Mouse (Mus musculus): ENCODE results near the gene Rpl12.
"Not testable (repeated sequence)": the region's sequence is repeated elsewhere in the genome, so short reads cannot be mapped to it uniquely, and the experiment has no call there.

The Rpl12 gene

DNA sequence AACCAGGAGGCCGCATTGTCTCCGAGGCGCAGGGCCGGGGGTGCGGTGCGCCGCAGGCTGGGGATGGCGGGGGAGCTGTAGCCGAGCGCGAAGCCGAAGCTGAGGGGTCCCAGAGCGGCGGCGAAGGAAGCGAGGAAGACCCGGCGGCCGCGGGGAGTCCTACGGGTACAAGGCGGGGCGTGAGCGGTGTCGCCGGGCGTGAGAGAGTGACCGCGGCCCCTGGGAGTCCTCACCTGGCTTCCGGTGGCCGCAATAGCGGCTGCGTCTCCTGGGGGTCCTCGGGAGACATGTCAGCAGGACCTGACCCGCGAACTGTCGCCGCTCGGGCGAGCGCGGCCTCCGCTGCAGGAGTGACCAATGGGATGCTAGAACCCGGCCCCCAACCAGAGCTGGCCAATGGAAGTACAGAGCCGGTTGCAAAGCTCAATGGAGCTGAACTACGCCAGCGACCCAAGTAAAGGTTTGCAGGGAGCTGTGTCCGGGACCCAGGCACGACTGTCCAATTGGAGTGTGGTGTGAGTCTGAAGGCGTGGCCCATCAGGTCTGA is 20.4 kb downstream of the Rpl12 start, which contains the start of gene Slc2a8:
Gene Slc2a8 (minus strand): TSS at position 359 of the 547 bp plus-strand sequence.
- peak; percentile 91 for DNase-seq (ENCODE audit: low spot score)

GRCm38 (mm10) chr2:32982700-32983099 is 21.3 kb downstream of the Rpl12 start:
- DNase-seq (ENCODE audit: low spot score) = no peak

GRCm38 (mm10) chr2:32983617-32984016 is 22.3 kb downstream of the Rpl12 start:
- DNase-seq (ENCODE audit: low spot score) = no peak

DNA sequence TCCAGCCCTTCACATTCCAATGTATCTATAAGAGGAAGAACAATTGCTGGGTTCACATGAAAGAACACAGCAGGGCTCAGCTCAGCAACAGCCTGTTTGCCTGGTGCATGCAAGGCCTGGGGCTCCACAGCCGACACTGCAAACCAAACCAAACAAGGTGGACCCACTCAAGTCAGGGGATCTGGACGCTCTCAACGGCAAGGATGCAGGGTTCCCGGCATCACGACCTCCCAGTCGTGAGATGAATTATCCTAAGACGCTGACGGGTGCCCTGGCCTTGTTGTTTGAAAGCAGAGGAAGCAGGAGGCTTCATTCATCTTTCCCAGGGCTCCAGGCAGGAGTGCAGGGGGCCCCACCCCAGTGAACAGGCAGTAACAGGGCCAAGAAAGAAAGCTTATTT is 24.5 kb downstream of the Rpl12 start:
- DNase-seq (ENCODE audit: low spot score) = no peak

DNA sequence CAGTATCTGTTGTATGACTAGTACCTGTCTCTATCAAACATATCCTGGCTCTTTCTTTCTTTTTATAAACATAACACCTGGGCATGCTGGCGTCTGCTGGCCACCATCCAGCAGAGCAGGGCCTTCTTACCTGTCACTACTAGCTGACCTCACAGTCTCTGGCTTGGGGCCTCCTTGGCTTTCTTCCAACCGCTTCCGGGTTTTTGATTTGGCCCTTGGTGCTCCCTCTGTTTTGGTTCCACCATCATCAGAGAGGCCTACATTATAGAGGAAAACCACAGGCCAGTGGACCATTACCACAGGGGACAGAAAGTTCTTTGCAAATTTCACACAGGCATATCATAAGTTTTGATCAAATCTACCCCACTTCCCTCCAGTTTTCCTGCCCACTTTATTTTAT is 28.0 kb downstream of the Rpl12 start:
- peak; percentile 54 for DNase-seq (ENCODE audit: low spot score)

- no peak for DNase-seq (ENCODE audit: low spot score)
These were observed 28.9 kb downstream of the Rpl12 start for GRCm38 (mm10) chr2:32990167-32990832.

DNA sequence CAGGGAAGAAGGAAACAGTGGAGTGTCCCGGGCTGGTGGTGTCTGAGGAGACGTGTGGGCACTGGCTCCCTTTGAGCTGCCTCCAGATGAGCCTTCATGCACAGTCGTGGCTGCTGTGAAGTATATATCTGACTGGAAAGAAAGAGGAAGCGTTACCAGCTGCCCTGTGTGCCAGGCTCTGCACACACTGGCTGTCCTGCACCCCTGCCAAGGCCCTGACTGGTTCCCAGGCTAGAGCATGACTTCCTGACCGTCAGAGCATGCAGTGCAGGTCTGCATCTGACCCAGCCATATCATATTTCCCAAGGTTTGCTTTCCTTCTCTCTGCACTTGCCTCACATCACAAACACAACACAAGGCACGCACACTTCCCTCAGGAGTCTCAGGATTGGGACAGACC is 30.8 kb downstream of the Rpl12 start:
- DNase-seq (ENCODE audit: low spot score) = no peak

DNA sequence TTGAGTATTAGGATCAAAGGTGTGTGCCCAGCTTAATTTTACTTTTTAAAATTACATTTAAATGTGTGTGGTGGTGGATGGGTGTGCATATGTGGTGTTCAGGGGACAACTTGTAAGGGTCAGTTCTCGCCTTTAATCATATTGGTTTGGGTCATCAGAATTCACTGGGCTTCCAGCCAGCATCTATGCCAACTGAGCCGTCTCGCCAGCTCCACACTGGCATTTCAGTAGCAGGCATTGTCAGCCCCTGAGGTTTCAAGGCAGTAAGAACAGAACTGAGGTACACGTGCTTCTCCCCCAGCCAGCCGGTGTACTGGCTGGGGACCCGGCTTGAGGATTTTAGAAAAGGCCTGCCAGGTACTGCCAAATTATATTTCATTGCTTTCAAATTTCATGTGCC is 35.7 kb downstream of the Rpl12 start:
- DNase-seq (ENCODE audit: low spot score) = no peak

DNA sequence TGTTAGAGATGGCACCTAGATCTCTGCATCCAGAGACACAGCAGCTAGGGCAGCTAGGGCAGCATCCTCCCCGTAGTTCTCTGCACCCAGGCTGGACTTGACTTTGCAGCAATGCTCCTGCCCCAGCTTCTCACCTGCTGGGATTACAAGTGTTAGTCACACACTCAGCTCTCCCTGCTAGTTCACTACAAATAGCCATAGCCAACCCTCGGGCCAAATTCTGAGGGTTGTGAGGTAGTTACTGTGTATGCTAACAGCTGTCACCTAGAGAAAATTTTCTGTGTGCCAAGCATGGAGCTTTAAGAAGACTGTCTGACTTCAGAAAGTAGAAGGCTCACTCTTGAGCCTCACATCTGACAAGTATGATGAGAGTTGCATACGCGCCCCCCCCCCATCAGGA is 36.4 kb downstream of the Rpl12 start:
- no peak for DNase-seq (ENCODE audit: low spot score)

DNA sequence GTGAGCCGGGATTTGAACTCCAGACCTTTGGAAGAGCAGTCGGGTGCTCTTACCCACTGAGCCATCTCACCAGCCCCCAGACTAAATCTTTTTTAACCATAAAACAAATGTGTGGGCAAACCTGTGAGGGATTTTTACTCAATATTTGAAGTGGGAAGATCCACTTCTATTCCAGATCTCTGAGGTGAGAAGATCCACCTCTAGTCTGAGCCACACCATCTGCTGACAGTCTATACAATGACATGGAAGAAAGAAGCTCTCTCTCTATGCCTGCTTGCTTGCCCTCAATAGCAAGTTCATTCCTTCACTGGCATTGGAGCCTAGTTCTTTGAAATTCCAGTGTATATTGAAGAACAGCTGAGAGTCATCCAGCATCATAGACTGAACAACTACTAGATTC is 38.4 kb downstream of the Rpl12 start:
- DNase-seq (ENCODE audit: low spot score) = no peak

DNA sequence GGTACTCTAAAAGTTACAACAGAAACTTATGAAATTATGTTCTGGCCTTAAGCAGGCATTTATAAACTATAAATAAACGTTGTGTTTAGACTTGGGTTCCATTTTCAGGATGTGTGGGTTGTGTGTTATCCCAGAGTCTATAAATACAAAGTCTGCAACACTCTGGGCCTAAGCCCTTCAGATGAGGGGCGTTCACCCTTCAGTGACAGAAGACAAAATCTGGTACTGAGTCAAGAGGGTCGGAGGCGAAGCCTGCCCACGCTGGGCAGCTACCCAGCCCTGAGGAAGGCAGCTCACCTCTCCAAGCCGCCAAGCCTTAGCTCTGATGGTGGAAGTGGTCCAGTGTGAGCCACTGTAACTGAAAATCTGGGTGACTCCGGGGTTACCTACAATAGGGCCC is 40.8 kb downstream of the Rpl12 start:
- no peak for DNase-seq (ENCODE audit: low spot score)

GRCm38 (mm10) chr2:33005041-33005440 is 43.7 kb downstream of the Rpl12 start:
- DNase-seq (ENCODE audit: low spot score) = no peak

DNA sequence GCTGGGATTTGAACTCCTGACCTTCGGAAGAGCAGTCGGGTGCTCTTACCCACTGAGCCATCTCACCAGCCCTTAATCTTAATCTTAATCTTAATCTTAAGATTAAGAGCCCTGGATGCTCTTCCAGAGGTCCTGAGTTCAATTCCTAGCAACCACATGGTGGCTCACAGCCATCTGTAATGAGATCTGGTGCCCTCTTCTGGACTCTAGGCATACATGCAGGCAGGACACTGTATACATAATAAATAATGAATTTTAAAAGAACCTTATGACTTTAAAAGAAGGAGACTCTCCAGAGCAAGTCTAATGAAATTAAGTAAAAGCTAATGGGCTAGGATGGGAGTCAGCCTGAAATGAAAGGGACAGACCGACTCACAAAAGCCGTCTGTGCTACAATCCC is 47.7 kb downstream of the Rpl12 start:
- not testable (repeated sequence) for DNase-seq (ENCODE audit: low spot score)

DNA sequence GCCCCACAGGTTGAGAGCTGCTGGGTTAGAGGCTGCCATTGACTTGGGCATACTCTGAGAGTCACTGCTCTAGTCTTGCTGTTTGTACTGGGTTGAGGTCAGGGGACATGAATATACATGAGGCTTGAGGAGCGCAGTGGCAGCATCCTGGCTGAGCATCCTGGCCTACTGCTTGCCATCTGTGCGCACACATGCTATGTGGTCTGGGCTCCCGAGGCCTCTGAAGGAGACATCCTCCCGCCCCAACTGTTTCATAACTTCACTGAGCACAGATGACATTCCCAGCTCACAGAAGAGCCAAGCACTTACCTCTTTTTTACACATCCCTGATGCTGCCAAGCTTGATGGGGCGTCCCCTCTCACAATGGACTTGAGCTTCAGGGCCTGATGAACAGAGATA is 53.5 kb downstream of the Rpl12 start:
- DNase-seq (ENCODE audit: low spot score) = no peak
